Mouse (Mus musculus) fat pad, adult 2 months (tissue): Measurements from ENCODE around the gene Rnf24.

Experiments used
- DNase-seq: peaks from one replicate; pipeline ENCODE4 v3.0.0-alpha.2; 2011; ENCODE audit warnings: low read depth, low spot score; ENCODE audit errors: extremely low read depth

Gene Rnf24

DNA sequence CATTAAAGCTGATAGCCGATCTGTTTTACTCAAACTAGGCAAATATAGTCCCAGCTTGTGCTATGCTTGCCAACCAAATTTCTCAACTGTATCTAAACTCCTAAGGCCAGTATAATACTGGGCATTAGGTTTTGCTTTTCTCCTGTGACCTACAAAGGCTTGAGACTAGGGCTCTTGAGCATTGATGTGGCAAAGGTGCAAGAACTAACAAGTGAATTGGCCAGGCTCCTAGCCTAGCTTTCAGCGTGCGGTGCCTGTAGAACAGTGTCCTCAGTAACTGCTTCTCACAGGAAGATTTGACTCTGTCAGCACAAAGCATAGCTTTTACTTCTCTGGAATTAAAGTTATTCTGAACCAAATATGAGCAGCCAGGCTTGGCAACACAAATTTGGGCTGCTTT, 77.2 kb downstream of the Rnf24 start:
- DNase-seq = peak; percentile 45

GRCm38 (mm10) chr2:131265056-131265455, 87.6 kb downstream of the Rnf24 start:
- no peak for DNase-seq

GRCm38 (mm10) chr2:131264027-131264426, 88.7 kb downstream of the Rnf24 start:
- DNase-seq = no peak

GRCm38 (mm10) chr2:131262680-131263670, 89.7 kb downstream of the Rnf24 start:
- no peak for DNase-seq

- peak; percentile 66 for DNase-seq
These were observed 90.4 kb downstream of the Rnf24 start, which contains the start of gene Pank2 for GRCm38 (mm10) chr2:131262213-131262672. TSS of gene Pank2 (plus strand) at chr2:131262495.

GRCm38 (mm10) chr2:131261481-131262212, 91.0 kb downstream of the Rnf24 start:
- no peak for DNase-seq

DNA sequence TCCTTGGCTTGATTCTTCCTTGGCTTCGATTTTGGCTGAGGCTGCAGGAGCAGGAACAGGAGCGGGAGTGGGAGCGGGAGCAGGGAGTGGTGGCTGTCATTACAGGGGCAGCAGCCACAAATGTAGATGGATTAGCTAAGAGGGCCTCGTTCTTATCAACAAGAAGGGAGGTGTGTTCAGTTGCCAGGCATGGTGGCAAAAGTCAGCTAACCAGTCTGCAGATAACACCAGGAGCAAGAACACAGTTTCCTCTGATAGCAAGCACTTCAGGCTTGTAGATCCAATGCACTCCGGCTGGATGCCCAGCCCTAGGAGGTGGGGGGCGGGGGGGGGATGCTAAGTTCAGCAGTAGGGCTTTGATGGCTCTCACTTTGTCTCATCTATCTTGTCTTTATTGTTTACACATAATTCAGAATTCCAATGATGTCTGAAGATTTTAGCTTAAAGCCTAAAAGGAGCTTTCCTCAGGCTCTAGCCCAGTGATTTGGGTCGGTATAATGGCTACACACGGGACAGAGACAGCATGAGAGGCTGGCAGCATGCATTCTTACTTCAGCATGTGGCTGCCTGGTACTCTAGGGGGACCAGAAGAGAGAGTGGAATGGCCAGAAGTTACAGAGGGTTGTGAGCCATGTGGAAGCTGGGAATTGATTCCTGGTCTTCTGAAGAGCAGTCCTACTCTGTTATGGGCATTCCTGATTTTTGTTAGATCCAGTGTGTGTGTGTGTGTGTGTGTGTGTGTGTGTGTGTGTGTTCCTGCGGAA, 92.0 kb downstream of the Rnf24 start:
- no peak for DNase-seq

DNA sequence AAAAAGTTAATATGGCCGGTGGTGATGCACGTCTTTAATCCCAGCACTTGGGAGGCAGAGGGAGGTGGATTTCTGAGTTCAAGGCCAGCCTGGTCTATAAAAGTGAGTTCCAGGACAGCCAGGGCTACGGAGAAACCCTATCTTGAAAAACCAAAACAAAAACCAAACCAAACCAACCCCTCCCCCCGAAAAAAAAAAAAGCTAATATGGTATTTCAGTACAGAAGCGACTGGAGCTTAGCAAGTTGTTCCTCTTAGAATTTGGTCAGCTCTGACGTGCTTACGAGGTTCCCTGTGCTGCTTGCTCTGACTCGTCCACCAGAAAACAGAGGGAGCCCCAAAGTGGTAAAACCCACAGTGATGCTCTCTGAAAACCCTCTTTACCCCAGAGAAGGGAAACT, 94.0 kb downstream of the Rnf24 start:
- DNase-seq = no peak

DNA sequence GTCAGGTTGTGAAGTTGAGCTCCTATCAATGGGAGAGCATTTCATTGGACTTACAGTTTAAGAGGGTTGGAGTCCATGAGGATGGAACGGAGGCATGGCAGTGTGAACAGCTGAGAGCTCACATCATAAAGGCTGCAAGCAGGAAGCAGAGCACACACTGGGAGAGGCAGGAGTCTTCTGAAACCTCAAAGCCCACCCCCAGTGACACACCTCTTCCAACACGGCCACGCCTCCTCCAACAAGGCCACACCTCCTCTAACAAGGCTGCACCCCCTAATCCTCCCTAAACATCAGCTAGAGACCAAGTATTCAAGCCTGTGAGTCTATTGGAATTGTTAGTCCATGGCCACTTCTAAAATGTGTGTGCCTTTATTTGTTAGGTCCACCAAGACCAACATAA, 97.0 kb downstream of the Rnf24 start:
- DNase-seq = no peak

- DNase-seq = no peak
These were observed 98.4 kb downstream of the Rnf24 start for GRCm38 (mm10) chr2:131254329-131254713.

DNA sequence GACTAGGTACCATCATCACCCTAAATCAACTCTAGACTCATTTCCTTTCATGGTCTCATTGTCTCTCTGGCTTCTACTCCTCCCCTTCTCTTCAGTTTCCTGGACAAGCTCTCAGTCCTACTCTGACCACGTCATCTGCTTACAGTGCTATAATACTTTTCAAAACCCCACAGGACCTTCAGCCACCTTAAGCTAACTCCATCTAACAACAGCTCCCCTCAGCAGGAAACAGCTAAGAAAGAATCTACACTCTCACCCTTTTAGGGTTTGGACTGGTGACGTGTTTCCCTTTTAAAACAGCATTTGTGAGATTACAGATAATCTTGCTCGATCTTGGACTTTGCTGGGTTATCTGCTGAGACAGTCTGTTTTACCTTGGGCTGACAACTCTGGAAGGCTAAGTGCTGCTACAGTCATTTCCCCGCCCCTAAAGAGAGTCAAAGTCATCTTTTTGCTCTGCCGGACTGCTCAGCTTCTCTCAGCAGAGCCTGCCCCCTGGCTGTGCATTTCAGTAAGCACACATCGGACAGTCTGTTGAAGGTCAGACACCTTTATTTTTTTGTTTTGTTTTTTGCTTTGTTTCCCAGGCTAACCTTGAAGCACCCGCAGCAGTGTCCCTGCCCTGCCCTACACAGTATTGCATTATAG, 98.9 kb downstream of the Rnf24 start:
- no peak for DNase-seq
